Mouse (Mus musculus) granulocyte monocyte progenitor cell, adult 5-6 weeks (primary cell): Measurements from ENCODE around the gene Trim45. TPM values are rescaled to one million over a fixed set of nuclear protein-coding genes. Genes with fewer than 3 reads are reported as not detected.

Source experiments
- total RNA-seq, 2 experiments: library from RNA; stranded (forward) in 1 of 2; stranded (reverse) in 1 of 2; fragments of 200-712, 200-1000 nt in 1 of 2; fragments of >200 nt in 1 of 2; fragmentation: Nextera tagmentation in 1 of 2; gene quantifications; 2 replicates each; pipeline ENCODE4 v1.2.3; 2014 to 2017

Gene Trim45
- total RNA-seq, 2 experiments from 2014 or later, result 14.6 to 29.3 TPM

Other genes starting within 250 kb of the Trim45 start
- 15.2 and 17.7 TPM in 2 replicates for gene Man1a2, start 236.7 kb upstream of the Trim45 start, total RNA-seq (2014; fragmentation: Nextera tagmentation)
- 64.0 and 68.5 TPM in 2 replicates for gene Man1a2, start 236.7 kb upstream of the Trim45 start, total RNA-seq (2017)
- gene Vtcn1, start 96.7 kb upstream of the Trim45 start, total RNA-seq (2014; fragmentation: Nextera tagmentation), result not detected in 2 replicates
- gene Vtcn1, start 96.7 kb upstream of the Trim45 start, total RNA-seq (2017), result not detected in 2 replicates
- gene Ttf2, start 47.5 kb downstream of the Trim45 start, total RNA-seq (2014; fragmentation: Nextera tagmentation), result 21.3 and 23.5 TPM in 2 replicates
- 29.0 and 29.2 TPM in 2 replicates for gene Ttf2, start 47.5 kb downstream of the Trim45 start, total RNA-seq (2017)
- gene Cd101, start 107.4 kb downstream of the Trim45 start, total RNA-seq (2014; fragmentation: Nextera tagmentation), result not detected in 2 replicates
- 0.17 and 0.36 TPM in 2 replicates for gene Cd101, start 107.4 kb downstream of the Trim45 start, total RNA-seq (2017)
- not detected in 2 replicates for gene Ptgfrn, start 188.1 kb downstream of the Trim45 start, total RNA-seq (2014; fragmentation: Nextera tagmentation)
- gene Ptgfrn, start 188.1 kb downstream of the Trim45 start, total RNA-seq (2017), result 0.17 TPM in 1 of 2 replicates, not detected in the other